Mouse (Mus musculus) E14TG2a.4 (cell line): ENCODE measurements around the gene Ncmap.

Experiments
- CTCF ChIP-seq: conservative IDR thresholded peaks from 2 replicates; pipeline ENCODE4 v1.5.1; 2014; ENCODE audit warnings: low read length
- NANOG ChIP-seq: IDR thresholded peaks from 2 replicates; pipeline ENCODE4 v1.6.1; 2014; ENCODE audit warnings: borderline replicate concordance, low read length, mixed read lengths

DNA sequence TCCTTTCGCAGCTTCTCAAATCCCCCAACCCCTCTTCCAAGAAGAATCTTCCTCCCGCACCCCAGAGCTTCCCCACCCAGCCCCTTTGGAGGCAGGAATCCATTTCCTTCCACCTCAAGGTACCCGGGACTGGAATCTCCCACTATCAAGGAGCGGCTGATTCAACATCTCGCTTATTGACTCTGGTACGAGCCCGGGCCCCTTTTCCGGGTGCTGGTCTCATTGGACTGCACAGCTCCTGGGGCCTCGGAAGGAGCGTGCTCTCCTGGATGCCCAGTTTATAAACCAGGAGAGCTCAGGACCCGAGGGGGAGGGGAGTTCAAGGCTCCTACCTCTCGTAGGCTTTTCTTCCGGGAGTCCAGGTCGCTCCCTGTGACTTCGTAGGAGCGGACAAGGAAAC is 476 bp downstream of the Ncmap start:
- no peak for TF ChIP-seq CTCF
- no peak for TF ChIP-seq NANOG
